Mouse (Mus musculus) midbrain, embryonic 10.5 days (tissue): ENCODE data around the gene Clstn1. TPM values are rescaled to one million over a fixed set of nuclear protein-coding genes. Genes with fewer than 3 reads are reported as not detected.
A peak's percentile ranks its signal among the peaks of the same experiment; 100 is the strongest.

Source experiments
- DNase-seq: peaks from one replicate; pipeline ENCODE4 v3.0.0-alpha.2; 2017; ENCODE audit warnings: low spot score
- H3K27ac ChIP-seq: fragments of 300-500 bp; sonication (generic); replicated peaks from 2 replicates; pipeline ENCODE4 v1.5.1; 2016; ENCODE audit warnings: mild to moderate bottlenecking
- H3K27me3 ChIP-seq: fragments of 300-500 bp; sonication (generic); 2 replicates; pipeline ENCODE4 v1.6.1; 2016; ENCODE audit warnings: low read depth, mild to moderate bottlenecking; ENCODE audit not compliant: poor library complexity, severe bottlenecking
- H3K36me3 ChIP-seq: fragments of 300-500 bp; sonication (generic); 2 replicates; pipeline ENCODE4 v1.6.1; 2016; ENCODE audit warnings: mild to moderate bottlenecking, moderate library complexity
- H3K4me1 ChIP-seq: fragments of 300-500 bp; sonication (generic); 2 replicates; pipeline ENCODE4 v1.6.1; 2016
- H3K4me3 ChIP-seq: fragments of 300-500 bp; sonication (generic); 2 replicates; pipeline ENCODE4 v1.5.1; 2016; ENCODE audit warnings: mild to moderate bottlenecking, moderate library complexity
- H3K9me3 ChIP-seq: fragments of 300-500 bp; sonication (generic); replicated peaks from 2 replicates; pipeline ENCODE4 v1.6.1; 2016; ENCODE audit warnings: mild to moderate bottlenecking
- WGBS: fragments of 180-500 bp; shearing (Covaris S2); methylation state at CpG from one replicate; pipeline ENCODE4 v1.1.7; 2016; 5-methylcytosine and 5-hydroxymethylcytosine counted together
- polyA plus RNA-seq: library from polyadenylated mRNA; unstranded; fragments of >200 nt; fragmentation: Nextera tagmentation; extraction: Ambion mirVana; gene quantifications from 2 replicates; pipeline ENCODE4 v1.2.1, GENCODE M21; 2016

The Clstn1 gene
- polyA plus RNA-seq, 1 experiment from 2014 or later = 17.5 TPM

GRCm38 (mm10) chr4:149556111-149556510 is 30.2 kb upstream of the Clstn1 start:
- 85% methylated on average over 4 of the region's 4 CpGs for WGBS
- 0 out of 2 replicates have a peak, but pooled peaks cover 4% of the 10 kb centered on the region for H3K4me1 ChIP-seq
- H3K27me3 ChIP-seq = no peaks in the 10 kb centered on the region
- no peak overlapping the region for H3K4me3 ChIP-seq
- H3K27ac ChIP-seq = no peak overlapping the region
- peaks cover 28% of the 10 kb centered on the region for H3K36me3 ChIP-seq
- H3K9me3 ChIP-seq = peaks cover 4% of the 10 kb centered on the region; the same call in 1 of the 2 replicates
- no peak for DNase-seq

GRCm38 (mm10) chr4:149557905-149558304 is 28.4 kb upstream of the Clstn1 start:
- Histone ChIP-seq H3K4me1 (peaks cover 16% of the 10 kb centered on the region), H3K27me3 (no peaks in the 10 kb centered on the region), H3K27ac (no peak overlapping the region), H3K9me3 (peaks cover 4% of the 10 kb centered on the region; the same call in 1 of the 2 replicates), H3K36me3 (peaks cover 28% of the 10 kb centered on the region), H3K4me3 (no peak overlapping the region)
- WGBS = 85% methylated on average over 5 of the region's 5 CpGs
- no peak for DNase-seq

- DNase-seq = no peak
- H3K36me3 ChIP-seq = peaks cover 28% of the 10 kb centered on the region
- 98% methylated on average over 3 of the region's 3 CpGs for WGBS
- H3K27ac ChIP-seq = no peak overlapping the region
- H3K9me3 ChIP-seq = peaks cover 4% of the 10 kb centered on the region; the same call in 1 of the 2 replicates
- no peak overlapping the region for H3K4me3 ChIP-seq
- peaks cover 21% of the 10 kb centered on the region for H3K4me1 ChIP-seq
- no peaks in the 10 kb centered on the region for H3K27me3 ChIP-seq
Measured at GRCm38 (mm10) chr4:149558389-149558788, 27.9 kb upstream of the Clstn1 start.

GRCm38 (mm10) chr4:149561392-149561791 is 24.9 kb upstream of the Clstn1 start:
- peaks cover 4% of the 10 kb centered on the region; the same call in 1 of the 2 replicates for H3K9me3 ChIP-seq
- DNase-seq = no peak
- peaks cover 38% of the 10 kb centered on the region for H3K36me3 ChIP-seq
- no peak overlapping the region for H3K27ac ChIP-seq
- no peaks in the 10 kb centered on the region for H3K27me3 ChIP-seq
- 82% methylated on average over 4 of the region's 4 CpGs for WGBS
- no peak overlapping the region for H3K4me3 ChIP-seq
- peaks cover 37% of the 10 kb centered on the region for H3K4me1 ChIP-seq

GRCm38 (mm10) chr4:149561986-149562904 is 24.0 kb upstream of the Clstn1 start:
- Histone ChIP-seq H3K27me3 (no peaks in the 10 kb centered on the region), H3K4me1 (peaks cover 40% of the 10 kb centered on the region), H3K36me3 (peaks cover 36% of the 10 kb centered on the region), H3K9me3 (peaks cover 4% of the 10 kb centered on the region; the same call in 1 of the 2 replicates), H3K4me3 (no peak overlapping the region), H3K27ac (peak overlapping the region; percentile 81)
- DNase-seq = no peak
- 75% methylated on average over 21 of the region's 21 CpGs for WGBS

GRCm38 (mm10) chr4:149562905-149563347 is 23.3 kb upstream of the Clstn1 start:
- Histone ChIP-seq H3K4me3 (no peak overlapping the region), H3K9me3 (peaks cover 4% of the 10 kb centered on the region; the same call in 1 of the 2 replicates), H3K27me3 (no peaks in the 10 kb centered on the region), H3K4me1 (peaks cover 47% of the 10 kb centered on the region), H3K36me3 (peaks cover 30% of the 10 kb centered on the region), H3K27ac (peak overlapping the region; percentile 81)
- no peak for DNase-seq
- WGBS = 29% methylated on average over 7 of the region's 7 CpGs

DNA sequence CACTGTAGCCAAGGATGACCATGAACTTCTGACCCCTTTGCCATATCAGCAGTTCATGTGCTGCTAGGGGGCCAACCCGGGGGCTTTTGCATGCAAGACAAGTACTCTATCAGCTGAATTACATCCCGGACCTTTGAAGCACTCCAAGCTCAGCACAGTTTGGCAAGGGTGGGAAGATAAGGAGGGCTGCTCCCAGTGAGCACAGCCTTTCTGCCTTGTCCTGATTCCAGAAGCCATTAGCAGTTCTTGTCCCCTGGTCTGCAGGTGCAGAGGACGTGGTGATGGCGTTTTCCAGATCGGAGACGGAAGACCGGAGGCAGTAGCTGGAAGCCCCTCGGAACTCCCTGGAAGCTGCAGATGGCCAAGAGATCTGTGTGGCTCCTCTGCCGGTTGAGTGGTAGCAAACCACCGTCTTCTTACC is 22.3 kb upstream of the Clstn1 start:
- WGBS = 86% methylated on average over 10 of the region's 10 CpGs
- Histone ChIP-seq H3K27ac (peak overlapping the region; percentile 81; the same call in 1 of the 2 replicates), H3K4me1 (peaks cover 56% of the 10 kb centered on the region), H3K36me3 (peaks cover 24% of the 10 kb centered on the region), H3K9me3 (peaks cover 4% of the 10 kb centered on the region; the same call in 1 of the 2 replicates), H3K4me3 (0 out of 2 replicates have a peak overlapping the region, but pooled peaks have one; percentile 11), H3K27me3 (no peaks in the 10 kb centered on the region)
- no peak for DNase-seq

- DNase-seq = no peak
- H3K4me1 ChIP-seq = peaks cover 58% of the 10 kb centered on the region
- H3K27ac ChIP-seq = peak overlapping the region; percentile 63
- no peaks in the 10 kb centered on the region for H3K27me3 ChIP-seq
- 0 out of 2 replicates have a peak overlapping the region, but pooled peaks have one; percentile 14 for H3K4me3 ChIP-seq
- WGBS = 79% methylated on average over 20 of the region's 20 CpGs
- H3K36me3 ChIP-seq = peaks cover 16% of the 10 kb centered on the region
- H3K9me3 ChIP-seq = peaks cover 4% of the 10 kb centered on the region; the same call in 1 of the 2 replicates
Measured at GRCm38 (mm10) chr4:149564452-149565407, 21.5 kb upstream of the Clstn1 start.

- Histone ChIP-seq H3K27ac (peak overlapping the region; percentile 46), H3K9me3 (no peaks in the 10 kb centered on the region), H3K4me3 (no peak overlapping the region), H3K36me3 (peaks cover 10% of the 10 kb centered on the region), H3K27me3 (peaks cover 16% of the 10 kb centered on the region; the same call in 1 of the 2 replicates), H3K4me1 (peaks cover 61% of the 10 kb centered on the region)
- DNase-seq = peak; percentile 33
- WGBS = 12% methylated on average over 8 of the region's 8 CpGs
Measured at GRCm38 (mm10) chr4:149567432-149568026, 18.7 kb upstream of the Clstn1 start.

- peaks cover 22% of the 10 kb centered on the region; the same call in 1 of the 2 replicates for H3K27me3 ChIP-seq
- H3K9me3 ChIP-seq = no peaks in the 10 kb centered on the region
- H3K36me3 ChIP-seq = peaks cover 10% of the 10 kb centered on the region
- H3K27ac ChIP-seq = no peak overlapping the region
- peaks cover 55% of the 10 kb centered on the region for H3K4me1 ChIP-seq
- WGBS = 69% methylated on average over 6 of the region's 6 CpGs
- no peak overlapping the region for H3K4me3 ChIP-seq
- DNase-seq = no peak
Measured at GRCm38 (mm10) chr4:149568622-149569021, 17.6 kb upstream of the Clstn1 start.

DNA sequence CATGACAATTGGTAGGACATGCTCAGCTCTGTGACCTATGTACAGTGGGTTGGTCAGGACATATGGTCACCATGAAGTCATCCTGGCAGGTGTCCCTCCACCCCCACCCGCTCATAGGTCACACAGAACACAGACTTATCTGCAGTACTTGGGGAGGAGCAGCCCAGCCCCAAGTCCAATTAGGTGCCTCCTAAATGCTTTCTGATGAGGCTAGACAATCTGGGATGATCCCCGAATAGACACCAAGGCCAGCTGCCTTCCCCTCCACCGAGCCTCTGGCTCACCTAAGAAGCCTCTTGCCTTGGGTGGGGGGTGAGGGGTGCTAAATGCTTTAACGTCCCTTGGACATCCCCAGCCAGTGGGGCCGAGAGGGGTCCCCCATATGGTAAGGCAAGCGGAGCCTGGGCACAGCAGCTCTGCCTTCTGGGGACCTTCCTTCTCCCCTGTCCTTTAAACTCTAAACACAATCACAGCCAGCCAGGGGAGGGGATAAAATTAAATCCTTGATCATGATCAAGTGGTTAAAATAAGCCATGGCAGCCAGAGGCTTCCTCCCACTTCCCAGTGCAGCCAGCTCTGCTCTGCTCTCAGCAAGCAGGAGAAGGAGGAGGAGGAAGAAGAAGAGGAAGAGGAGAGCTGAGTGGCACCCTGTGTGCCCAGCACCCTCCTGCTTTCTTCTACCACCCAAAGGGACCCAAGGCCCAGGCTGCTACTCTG is 16.3 kb upstream of the Clstn1 start:
- 86% methylated on average over 6 of the region's 6 CpGs for WGBS
- no peak for DNase-seq
- H3K9me3 ChIP-seq = no peaks in the 10 kb centered on the region
- H3K4me3 ChIP-seq = no peak overlapping the region
- H3K27me3 ChIP-seq = peaks cover 22% of the 10 kb centered on the region; the same call in 1 of the 2 replicates
- H3K27ac ChIP-seq = 0 out of 2 replicates have a peak overlapping the region, but pooled peaks have one; percentile 13
- peaks cover 10% of the 10 kb centered on the region for H3K36me3 ChIP-seq
- H3K4me1 ChIP-seq = peaks cover 49% of the 10 kb centered on the region
